Mouse (Mus musculus): ENCODE results near the gene Otop2. TPM values are rescaled to one million over a fixed set of nuclear protein-coding genes. Genes with fewer than 3 reads are reported as not detected.

The Otop2 gene
- polyA plus RNA-seq, 1 experiment from 2014 or later = not detected

DNA sequence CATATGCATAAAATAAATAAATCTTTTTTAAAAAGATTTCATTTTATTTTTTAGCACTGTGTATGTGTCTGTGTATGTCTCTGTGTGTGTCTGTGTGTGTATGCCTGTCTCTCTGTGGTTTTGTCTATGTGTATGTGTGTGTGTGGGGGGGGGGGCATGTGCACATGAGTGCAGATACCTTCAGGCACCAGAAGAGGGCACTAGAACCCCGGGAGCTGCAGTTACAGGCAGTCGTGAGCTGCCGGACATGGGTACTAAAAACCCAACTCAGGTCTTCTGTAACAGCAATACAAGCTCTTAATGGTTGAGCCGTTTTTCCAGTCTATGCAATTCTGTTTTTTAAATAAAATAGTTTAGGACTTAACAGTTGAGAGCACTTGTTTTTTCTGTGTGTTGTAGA, 6.2 kb upstream of the Otop2 start:
- Histone ChIP-seq H3K36me3 (ENCODE audit: inconsistent target) (no peaks in the 10 kb centered on the region), H3K27ac (no peak overlapping the region), H3K4me3 (ENCODE audit: inconsistent target) (no peak overlapping the region), H3K79me2 (ENCODE audit: inconsistent target) (no peaks in the 10 kb centered on the region)
- 83% methylated on average over 4 of the region's 4 CpGs for WGBS (ENCODE audit: missing documents)

DNA sequence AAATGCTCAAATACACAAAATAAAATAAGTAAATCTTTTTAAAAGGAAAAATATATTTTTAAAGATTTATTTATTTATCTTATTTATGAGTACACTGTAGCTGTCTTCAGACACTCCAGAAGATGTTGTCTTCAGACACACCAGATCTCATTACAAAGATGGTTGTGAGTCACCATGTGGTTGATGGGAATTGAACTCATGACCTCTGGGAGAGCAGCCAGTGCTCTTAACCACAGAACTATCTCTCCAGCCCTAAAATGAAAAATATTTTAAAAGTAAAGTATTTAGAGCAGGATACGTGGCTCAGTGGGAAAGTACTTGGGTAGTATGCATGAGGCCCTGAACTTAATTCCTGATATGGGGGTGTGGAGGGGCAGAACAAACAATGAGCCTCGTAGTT, 5.6 kb upstream of the Otop2 start:
- no peaks in the 10 kb centered on the region for H3K36me3 ChIP-seq (ENCODE audit: inconsistent target)
- no peak overlapping the region for H3K27ac ChIP-seq
- H3K4me3 ChIP-seq (ENCODE audit: inconsistent target) = no peak overlapping the region
- WGBS (ENCODE audit: missing documents) = 82% methylated on average over 2 of the region's 2 CpGs
- no peaks in the 10 kb centered on the region for H3K79me2 ChIP-seq (ENCODE audit: inconsistent target)

- Histone ChIP-seq H3K4me3 (ENCODE audit: inconsistent target) (no peak overlapping the region), H3K36me3 (ENCODE audit: inconsistent target) (no peaks in the 10 kb centered on the region), H3K79me2 (ENCODE audit: inconsistent target) (no peaks in the 10 kb centered on the region), H3K27ac (no peak overlapping the region)
- 83% methylated on average over 8 of the region's 8 CpGs for WGBS (ENCODE audit: missing documents)
These were observed 3.8 kb upstream of the Otop2 start for GRCm38 (mm10) chr11:115303167-115303566.

DNA sequence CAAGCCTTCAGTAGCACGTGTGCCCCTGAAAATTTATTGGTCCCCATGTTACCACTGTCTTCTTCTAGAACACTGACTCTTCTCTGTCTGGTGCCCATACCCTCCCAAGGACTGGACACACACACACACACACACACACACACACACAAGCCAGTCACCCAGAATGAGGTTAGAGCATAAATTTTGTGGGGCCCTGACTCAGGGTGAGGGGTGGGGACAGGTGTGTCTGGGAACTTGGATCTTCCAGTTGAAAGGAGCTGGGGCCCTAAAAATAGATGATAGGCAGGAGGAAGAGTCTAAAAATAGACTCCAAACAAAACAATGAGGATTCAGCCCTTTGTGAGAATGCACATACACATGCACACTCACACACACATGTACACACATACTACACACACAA, 1.8 kb downstream of the Otop2 start:
- Histone ChIP-seq H3K4me3 (ENCODE audit: inconsistent target) (no peak overlapping the region), H3K79me2 (ENCODE audit: inconsistent target) (no peaks in the 10 kb centered on the region), H3K36me3 (ENCODE audit: inconsistent target) (no peaks in the 10 kb centered on the region), H3K27ac (no peak overlapping the region)
- 83% methylated on average over 1 of the region's 1 CpGs for WGBS (ENCODE audit: missing documents)

- Histone ChIP-seq H3K36me3 (ENCODE audit: inconsistent target) (no peaks in the 10 kb centered on the region), H3K79me2 (ENCODE audit: inconsistent target) (no peaks in the 10 kb centered on the region), H3K27ac (no peak overlapping the region), H3K4me3 (ENCODE audit: inconsistent target) (no peak overlapping the region)
- 21% methylated on average over 2 of the region's 2 CpGs for WGBS (ENCODE audit: missing documents)
These were observed 7.3 kb downstream of the Otop2 start for GRCm38 (mm10) chr11:115314249-115314648.

DNA sequence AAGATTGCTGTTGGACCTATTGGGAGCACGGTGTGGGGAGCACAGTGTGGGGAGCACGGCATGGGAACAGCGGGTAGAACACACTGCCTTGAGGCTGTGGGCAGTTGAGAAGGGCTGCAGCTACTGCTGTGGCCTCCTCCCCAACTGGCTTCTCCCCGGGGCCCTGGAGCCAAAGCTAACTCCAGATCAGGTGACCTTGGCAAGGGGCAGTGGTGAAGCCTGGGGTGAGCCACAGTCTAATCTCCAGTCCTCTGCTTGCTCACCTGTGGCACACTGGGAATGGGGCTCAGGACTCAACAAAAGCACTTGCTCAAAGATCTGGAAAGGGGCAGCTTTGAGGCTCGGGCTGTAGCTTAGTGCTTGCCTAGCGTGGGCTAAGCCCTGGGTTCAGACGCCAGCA, 10.2 kb downstream of the Otop2 start:
- WGBS (ENCODE audit: missing documents) = 66% methylated on average over 7 of the region's 7 CpGs
- H3K79me2 ChIP-seq (ENCODE audit: inconsistent target) = no peaks in the 10 kb centered on the region
- H3K4me3 ChIP-seq (ENCODE audit: inconsistent target) = no peak overlapping the region
- no peak overlapping the region for H3K27ac ChIP-seq
- H3K36me3 ChIP-seq (ENCODE audit: inconsistent target) = no peaks in the 10 kb centered on the region

DNA sequence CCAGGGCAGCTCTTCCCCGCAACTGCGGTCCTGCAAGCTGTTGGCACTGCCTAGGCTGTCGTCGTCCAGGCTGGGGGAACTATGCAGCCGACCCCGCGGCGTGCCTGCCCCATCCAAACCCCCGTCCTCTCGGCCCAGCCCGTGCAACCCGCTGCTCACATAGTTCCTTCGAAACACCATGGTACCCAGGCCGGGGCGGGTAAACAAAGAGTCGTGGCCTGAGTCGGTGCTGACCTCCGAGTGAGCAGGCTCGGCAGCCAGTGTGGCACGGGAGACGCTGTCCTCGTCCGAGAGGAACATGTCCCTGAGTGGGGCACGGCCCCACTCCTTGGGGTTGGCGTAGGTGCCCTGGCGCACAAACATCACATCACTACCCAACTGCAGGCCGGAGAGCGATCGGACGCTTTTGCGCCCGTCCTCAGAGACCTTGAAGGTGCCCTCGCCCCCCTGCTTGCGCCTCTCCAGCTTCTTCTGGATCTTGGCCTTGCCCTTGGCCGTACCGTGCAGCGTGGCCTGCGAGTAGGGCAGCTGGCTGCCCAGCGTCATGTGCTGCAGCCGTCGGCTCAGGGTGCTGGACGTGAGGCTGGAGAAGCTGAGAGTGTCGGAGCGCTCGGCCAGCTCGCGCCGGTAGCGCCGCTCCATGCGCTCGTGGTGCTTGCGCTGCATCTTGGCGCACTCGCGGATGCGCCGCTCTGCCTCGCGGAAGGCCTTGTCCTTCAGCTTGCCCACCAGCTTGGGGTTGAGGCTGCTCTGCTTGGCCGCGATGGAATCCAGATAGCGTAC, 11.5 kb downstream of the Otop2 start:
- Histone ChIP-seq H3K36me3 (ENCODE audit: inconsistent target) (no peaks in the 10 kb centered on the region), H3K79me2 (ENCODE audit: inconsistent target) (no peaks in the 10 kb centered on the region), H3K27ac (no peak overlapping the region), H3K4me3 (ENCODE audit: inconsistent target) (no peak overlapping the region)
- WGBS (ENCODE audit: missing documents) = 17% methylated on average over 63 of the region's 63 CpGs

- no peaks in the 10 kb centered on the region for H3K36me3 ChIP-seq (ENCODE audit: inconsistent target)
- WGBS (ENCODE audit: missing documents) = 21% methylated on average over 18 of the region's 18 CpGs
- no peak overlapping the region for H3K27ac ChIP-seq
- H3K4me3 ChIP-seq (ENCODE audit: inconsistent target) = no peak overlapping the region
- no peaks in the 10 kb centered on the region for H3K79me2 ChIP-seq (ENCODE audit: inconsistent target)
These were observed 12.9 kb downstream of the Otop2 start for GRCm38 (mm10) chr11:115319704-115320383.

DNA sequence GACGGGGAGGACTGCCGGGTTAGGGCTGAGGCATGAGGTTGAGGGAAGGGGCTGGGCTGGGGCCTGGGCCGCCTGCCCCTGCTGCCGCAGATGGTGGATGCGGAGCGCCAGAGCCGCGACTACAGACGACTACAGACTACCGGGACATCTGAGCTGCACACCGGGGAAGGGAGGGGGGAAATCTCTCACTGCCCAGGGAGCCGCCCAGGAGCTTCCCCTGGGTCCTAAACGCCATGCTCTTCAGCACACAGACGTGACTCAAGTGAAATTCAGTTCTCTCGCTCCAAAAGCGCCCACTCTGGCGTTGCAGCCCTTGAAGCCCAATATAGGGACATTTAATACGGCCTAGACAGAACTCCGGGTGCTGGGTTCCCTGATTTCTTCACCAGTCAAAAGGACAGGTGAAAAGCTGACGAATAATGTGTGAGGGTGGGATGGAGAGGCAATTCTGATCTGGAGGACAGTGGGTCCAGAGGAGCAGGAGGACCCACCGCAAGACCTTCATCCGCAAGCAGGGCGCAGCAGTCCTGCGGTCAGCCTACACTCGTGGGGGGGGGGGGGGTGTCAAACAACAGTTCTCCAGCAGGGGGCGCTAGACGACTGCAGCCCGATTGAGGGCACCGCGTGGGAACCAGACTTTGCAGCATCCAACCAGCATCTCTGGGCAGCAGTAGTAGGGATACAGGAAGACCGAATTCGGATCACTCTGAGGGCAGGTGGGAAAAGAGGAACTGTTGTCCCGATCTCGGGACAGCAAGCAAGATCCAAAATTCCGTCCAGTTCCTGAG, 15.1 kb downstream of the Otop2 start, which contains the start of gene Ush1g:
TSS of gene Ush1g (minus strand) at position 136 of the 788 bp plus-strand sequence.
- Histone ChIP-seq H3K79me2 (ENCODE audit: inconsistent target) (no peaks in the 10 kb centered on the region), H3K4me3 (ENCODE audit: inconsistent target) (no peak within 1 kb of the TSS), H3K36me3 (ENCODE audit: inconsistent target) (no peaks in the 10 kb centered on the region), H3K27ac (no peak within 1 kb of the TSS)
- WGBS (ENCODE audit: missing documents) = 7% methylated on average over 35 of the region's 35 CpGs

- 31% methylated on average over 27 of the region's 32 CpGs for WGBS (ENCODE audit: missing documents)
- Histone ChIP-seq H3K36me3 (ENCODE audit: inconsistent target) (no peaks in the 10 kb centered on the region), H3K27ac (no peak overlapping the region), H3K4me3 (ENCODE audit: inconsistent target) (no peak overlapping the region), H3K79me2 (ENCODE audit: inconsistent target) (no peaks in the 10 kb centered on the region)
These were observed 16.4 kb downstream of the Otop2 start for GRCm38 (mm10) chr11:115323354-115323753.

- H3K36me3 ChIP-seq (ENCODE audit: inconsistent target) = no peaks in the 10 kb centered on the region
- H3K4me3 ChIP-seq (ENCODE audit: inconsistent target) = no peak overlapping the region
- 69% methylated on average over 7 of the region's 7 CpGs for WGBS (ENCODE audit: missing documents)
- no peak overlapping the region for H3K27ac ChIP-seq
- no peaks in the 10 kb centered on the region for H3K79me2 ChIP-seq (ENCODE audit: inconsistent target)
These were observed 19.8 kb downstream of the Otop2 start for GRCm38 (mm10) chr11:115326730-115327129.

- Histone ChIP-seq H3K4me3 (ENCODE audit: inconsistent target) (no peak overlapping the region), H3K27ac (no peak overlapping the region), H3K79me2 (ENCODE audit: inconsistent target) (no peaks in the 10 kb centered on the region), H3K36me3 (ENCODE audit: inconsistent target) (no peaks in the 10 kb centered on the region)
- 74% methylated on average over 15 of the region's 15 CpGs for WGBS (ENCODE audit: missing documents)
These were observed 22.4 kb downstream of the Otop2 start for GRCm38 (mm10) chr11:115329339-115329738.

DNA sequence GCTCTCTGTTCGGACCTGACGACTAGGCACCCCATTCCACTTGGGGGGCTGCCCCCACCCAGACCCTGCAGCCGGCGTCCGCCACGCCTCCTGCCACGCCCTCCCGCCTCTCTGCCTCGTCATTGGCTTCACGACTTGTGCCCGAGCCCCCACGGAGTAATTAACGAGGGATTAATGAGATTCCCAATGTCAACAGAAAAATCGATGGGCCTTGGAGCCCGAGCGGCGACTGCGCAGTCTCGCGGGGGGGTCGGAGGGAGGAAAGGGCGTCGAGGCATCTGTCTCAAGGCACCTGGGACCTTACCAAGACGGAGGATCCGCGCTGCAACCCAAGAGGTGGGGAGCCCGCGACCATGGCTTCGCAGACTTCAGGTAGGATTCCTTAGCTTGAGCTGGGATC, 27.6 kb downstream of the Otop2 start, which contains the start of gene Otop3:
TSS of gene Otop3 (plus strand) at position 201 of the 400 bp plus-strand sequence.
- Histone ChIP-seq H3K4me3 (ENCODE audit: inconsistent target) (no peak within 1 kb of the TSS), H3K79me2 (ENCODE audit: inconsistent target) (no peaks in the 10 kb centered on the region), H3K36me3 (ENCODE audit: inconsistent target) (no peaks in the 10 kb centered on the region), H3K27ac (no peak within 1 kb of the TSS)
- WGBS (ENCODE audit: missing documents) = 10% methylated on average over 26 of the region's 29 CpGs

GRCm38 (mm10) chr11:115335223-115335622, 28.3 kb downstream of the Otop2 start:
- H3K79me2 ChIP-seq (ENCODE audit: inconsistent target) = no peaks in the 10 kb centered on the region
- 61% methylated on average over 12 of the region's 12 CpGs for WGBS (ENCODE audit: missing documents)
- H3K27ac ChIP-seq = no peak overlapping the region
- no peaks in the 10 kb centered on the region for H3K36me3 ChIP-seq (ENCODE audit: inconsistent target)
- H3K4me3 ChIP-seq (ENCODE audit: inconsistent target) = no peak overlapping the region

GRCm38 (mm10) chr11:115336115-115336514, 29.2 kb downstream of the Otop2 start:
- Histone ChIP-seq H3K36me3 (ENCODE audit: inconsistent target) (no peaks in the 10 kb centered on the region), H3K79me2 (ENCODE audit: inconsistent target) (no peaks in the 10 kb centered on the region), H3K27ac (no peak overlapping the region), H3K4me3 (ENCODE audit: inconsistent target) (no peak overlapping the region)
- 25% methylated on average over 6 of the region's 6 CpGs for WGBS (ENCODE audit: missing documents)

All from macrophage (primary cell).